Mouse (Mus musculus) gastrocnemius, postnatal 14 days (tissue): ENCODE measurements around the gene Rela. TPM values are rescaled to one million over a fixed set of nuclear protein-coding genes. Genes with fewer than 3 reads are reported as not detected.
A peak's percentile ranks its signal among the peaks of the same experiment; 100 is the strongest.

ENCODE experiments used
- DNase-seq: peaks from one replicate; pipeline ENCODE4 v3.0.0; 2021; ENCODE audit warnings: mixed read lengths
- intact Hi-C: fragments of 180-260 bp; cut with DNase I; formaldehyde crosslinking; loops from one replicate; pipeline ENCODE4 v1.15.1; 2025; ENCODE audit warnings: low total_unique reads
- microRNA-seq, 2 experiments: library from miRNA; unstranded; fragments of <30 nt; microRNA quantifications; one replicate each; pipeline ENCODE4 v1.2.0; 2021
- total RNA-seq, 2 experiments: library from RNA; stranded (reverse); gene quantifications; 2 replicates each; pipeline ENCODE4 v1.2.3; 2021

The Rela gene
- total RNA-seq, 2 experiments from 2014 or later = 17.1 to 21.9 TPM

- DNase-seq = peak; percentile 72
- intact Hi-C loops = no loop called here
Measured at GRCm38 (mm10) chr19:5692086-5692912, 55.0 kb downstream of the Rela start.

- no peak for DNase-seq
- intact Hi-C loops = no loop called here
Measured at GRCm38 (mm10) chr19:5692913-5693396, 55.7 kb downstream of the Rela start.

GRCm38 (mm10) chr19:5693801-5694200 lies 56.5 kb downstream of the Rela start:
- DNase-seq = no peak
- intact Hi-C loops = no loop called here

- intact Hi-C loops = no loop called here
- no peak for DNase-seq
Measured at GRCm38 (mm10) chr19:5695849-5696462, 58.7 kb downstream of the Rela start.

Small RNA genes within 50 kb of the gene (microRNA-seq; reads per million reads assigned to microRNA genes)
- 0 to 0.32 reads per million in 2 experiments for gene Mir6987

Other genes starting within 250 kb of the Rela start
- 10 to 100 TPM; 28.0 to 39.0 TPM for gene Sart1, start 248.8 kb upstream of the Rela start, total RNA-seq
- gene Tsga10ip, start 235.0 kb upstream of the Rela start, total RNA-seq = under 1 TPM; 0.58 to 0.70 TPM
- gene Drap1, start 212.5 kb upstream of the Rela start, total RNA-seq = 100 to 1,000 TPM; 550 to 558 TPM
- gene AI837181, start 212.3 kb upstream of the Rela start, total RNA-seq = 10 to 100 TPM; 45.1 to 48.4 TPM
- gene Fosl1, start 189.9 kb upstream of the Rela start, total RNA-seq = not detected
- 1 to 10 TPM; 6.4 to 7.2 TPM for gene Ccdc85b, start 179.6 kb upstream of the Rela start, total RNA-seq
- gene Fibp, start 176.9 kb upstream of the Rela start, total RNA-seq = 10 to 100 TPM; 42.0 to 44.8 TPM
- not detected for gene Ctsw, start 169.0 kb upstream of the Rela start, total RNA-seq
- 10 to 100 TPM; 14.8 to 21.3 TPM for gene Efemp2, start 163.5 kb upstream of the Rela start, total RNA-seq
- gene Mus81, start 149.1 kb upstream of the Rela start, total RNA-seq = 10 to 100 TPM; 23.5 to 27.0 TPM
- 100 to 1,000 TPM; 172 to 240 TPM for gene Cfl1, start 147.0 kb upstream of the Rela start, total RNA-seq
- gene 1700020D05Rik, start 133.7 kb upstream of the Rela start, total RNA-seq = under 1 TPM; 0.41 to 0.82 TPM
- gene Snx32, start 126.9 kb upstream of the Rela start, total RNA-seq = 1 to 10 TPM; 5.7 to 6.5 TPM
- gene Ovol1, start 76.8 kb upstream of the Rela start, total RNA-seq = not detected
- 1 to 10 TPM; 1.8 to 2.4 TPM for gene Ap5b1, start 69.5 kb upstream of the Rela start, total RNA-seq
- 10 to 100 TPM; 39.1 to 46.1 TPM for gene Rnaseh2c, start 35.6 kb upstream of the Rela start, total RNA-seq
- gene Kat5, start 27.2 kb upstream of the Rela start, total RNA-seq = 10 to 100 TPM; 22.0 to 25.9 TPM
- 10 to 100 TPM; 19.3 to 22.4 TPM for gene Sipa1, start 26.2 kb downstream of the Rela start, total RNA-seq
- 10 to 100 TPM; 16.7 TPM for gene Map3k11, start 51.3 kb downstream of the Rela start, total RNA-seq
- gene Pcnx3, start 51.4 kb downstream of the Rela start, total RNA-seq = 10 to 100 TPM; 15.3 to 17.6 TPM
- not detected for gene Kcnk7, start 66.9 kb downstream of the Rela start, total RNA-seq
- 100 to 1,000 TPM; 246 to 269 TPM for gene Ehbp1l1, start 88.8 kb downstream of the Rela start, total RNA-seq
- 10 to 100 TPM; 29.6 to 32.9 TPM for gene Fam89b, start 92.2 kb downstream of the Rela start, total RNA-seq
- gene Ltbp3, start 103.4 kb downstream of the Rela start, total RNA-seq = 10 to 100 TPM; 57.0 to 66.4 TPM
- gene Scyl1, start 133.9 kb downstream of the Rela start, total RNA-seq = 10 to 100 TPM; 56.8 to 64.9 TPM
- gene Frmd8, start 237.8 kb downstream of the Rela start, total RNA-seq = 1 to 10 TPM; 7.1 to 7.7 TPM
- gene Slc25a45, start 240.3 kb downstream of the Rela start, total RNA-seq = 1 to 10 TPM; 2.1 to 2.3 TPM